In the genomic region with DNA sequence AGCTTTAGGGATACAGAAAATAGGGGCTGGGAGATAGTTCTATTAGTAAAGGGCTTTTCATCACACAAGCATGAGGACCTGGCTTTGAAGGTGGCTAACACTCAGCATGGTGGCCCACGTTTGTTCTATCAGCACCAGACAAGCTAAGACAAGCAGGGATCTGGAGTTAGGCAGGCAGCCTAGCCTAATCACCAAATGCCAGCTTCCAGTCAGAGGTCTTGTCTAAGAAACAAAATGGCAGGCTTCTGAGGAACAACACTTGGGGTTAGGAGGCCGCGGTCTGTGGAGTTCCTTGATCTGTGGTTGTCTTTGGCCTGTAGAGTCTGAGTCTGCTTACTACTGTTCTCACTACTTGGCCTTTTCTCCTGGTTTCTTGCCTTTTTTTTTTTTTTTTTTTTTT, we compare ENCODE assay signal across 8 mouse cellular contexts. TPM values are rescaled to one million over a fixed set of nuclear protein-coding genes. Genes with fewer than 3 reads are reported as not detected.
A peak's percentile ranks its signal among the peaks of the same experiment; 100 is the strongest.
DNase-seq lines count a peak whose midpoint lies in the region; ATAC-seq and TF ChIP-seq lines count a peak whose summit lies in the region.

No protein-coding gene starts in this region.

- peaks cover 3% of the 10 kb centered on the region; the same call in 1 of the 2 replicates for H3K4me1 ChIP-seq in cortical plate, adult 2 months (ENCODE audit: control insufficient read depth, insufficient read depth, low read length)
- H3K4me1 ChIP-seq in hindbrain, embryonic 10.5 days (replicated peaks), result peaks cover 42% of the 10 kb centered on the region
- H3K4me1 ChIP-seq in midbrain, embryonic 15.5 days, result peaks cover 32% of the 10 kb centered on the region

- peak overlapping the region; percentile 60 for H3K4me2 ChIP-seq in midbrain, embryonic 15.5 days

- H3K27ac ChIP-seq in cortical plate, adult 2 months (ENCODE audit: insufficient read depth, low read length), result no peak overlapping the region
- H3K27ac ChIP-seq in hindbrain, embryonic 10.5 days, result peak overlapping the region; percentile 92
- H3K27ac ChIP-seq in midbrain, embryonic 15.5 days, result peak overlapping the region; percentile 86

- TF ChIP-seq CTCF in cortical plate, adult 2 months (IDR thresholded peaks at IDR 0.05; ENCODE audit: extremely low read depth, insufficient read depth, low read length), result no peak

- H3K36me3 ChIP-seq in hindbrain, embryonic 10.5 days, result no peaks in the 10 kb centered on the region
- no peaks in the 10 kb centered on the region for H3K36me3 ChIP-seq in midbrain, embryonic 15.5 days (replicated peaks)

- H3K27me3 ChIP-seq in hindbrain, embryonic 10.5 days (ENCODE audit: insufficient read depth, poor library complexity, severe bottlenecking), result no peaks in the 10 kb centered on the region
- no peaks in the 10 kb centered on the region for H3K27me3 ChIP-seq in midbrain, embryonic 15.5 days (replicated peaks)

- 94% methylated on average over 3 of the region's 3 CpGs for WGBS in hindbrain, embryonic 10.5 days
- WGBS in midbrain, embryonic 15.5 days, result 90% methylated on average over 3 of the region's 3 CpGs

- intact Hi-C loops in gastrocnemius, postnatal 36 days (cut with DNase I), result no loop called here

- no peaks in the 10 kb centered on the region for H3K9me3 ChIP-seq in hindbrain, embryonic 10.5 days
- no peaks in the 10 kb centered on the region for H3K9me3 ChIP-seq in midbrain, embryonic 15.5 days

- DNase-seq in heart, adult 11 months, result peak; percentile 89
- DNase-seq in heart, adult 8-10 months (ENCODE audit: low spot score), result no peak
- DNase-seq in hindbrain, embryonic 10.5 days (ENCODE audit: low spot score), result peak; percentile 5
- DNase-seq in urinary bladder, postnatal 14 days (ENCODE audit: low spot score), result no peak
- DNase-seq in thymus, postnatal 0 days (ENCODE audit: low spot score), result no peak
- no peak for DNase-seq in gastrocnemius, postnatal 36 days

- no peak overlapping the region for H3K9ac ChIP-seq in midbrain, embryonic 15.5 days

- peak overlapping the region; percentile 68; the same call in 1 of the 2 replicates for H3K4me3 ChIP-seq in cortical plate, adult 2 months (ENCODE audit: insufficient read depth, low read length)
- no peak overlapping the region for H3K4me3 ChIP-seq in hindbrain, embryonic 10.5 days
- H3K4me3 ChIP-seq in midbrain, embryonic 15.5 days, result no peak overlapping the region

- no peak for TF ChIP-seq POLR2A in cortical plate, adult 2 months (IDR thresholded peaks at IDR 0.05; ENCODE audit: extremely low read depth, insufficient read depth, low read length)

- peak; percentile 1; the same call in 1 of the 2 replicates for ATAC-seq in midbrain, embryonic 15.5 days (replicated peaks)

RNA-seq across cellular contexts. Expression of gene Cc2d2a, which starts 0.6 kb away (rescaled TPM):
- total RNA-seq in heart, adult 8-10 months (2022), result 10 to 100 TPM in 2 of 4 experiments, 1 to 10 TPM in 2; 6.8 to 10.3 (median 8.7) TPM
- 16.3 and 18.3 TPM in 2 replicates for polyA plus RNA-seq in cortical plate, adult 2 months (2012; rRNA removed)
- 8.5 and 9.8 TPM in 2 replicates for polyA plus RNA-seq in hindbrain, embryonic 10.5 days (2016; fragmentation: Nextera tagmentation; extraction: Ambion mirVana)
- 7.6 and 8.5 TPM in 2 replicates for polyA plus RNA-seq in midbrain, embryonic 15.5 days (2015; fragmentation: Nextera tagmentation; extraction: Ambion mirVana)
- polyA plus RNA-seq in thymus, postnatal 0 days (2015; fragmentation: Nextera tagmentation; extraction: Ambion mirVana), result 1.4 and 1.8 TPM in 2 replicates
- total RNA-seq in gastrocnemius, postnatal 36 days (2021), result 1 to 10 TPM; 5.0 to 5.9 TPM

Comparison
In these comparisons a context has a peak if more than half of its experiments do, and no peak if none do; other contexts are left out.
1. DNase-seq: peak in heart, adult 11 months (single experiment) and hindbrain, embryonic 10.5 days (single experiment); none in heart, adult 8-10 months (single experiment), urinary bladder, postnatal 14 days (single experiment), thymus, postnatal 0 days (single experiment) and gastrocnemius, postnatal 36 days (0 of 2).